Mouse (Mus musculus) brain, embryonic 14.5 days (tissue): ENCODE measurements around the gene Oprd1. TPM values are rescaled to one million over a fixed set of nuclear protein-coding genes. Genes with fewer than 3 reads are reported as not detected.

Source experiments
- DNase-seq: peaks from one replicate; pipeline ENCODE4 v3.0.0-alpha.2; 2011; ENCODE audit warnings: low read depth
- CTCF ChIP-seq: fragments of 200-500 bp; IDR thresholded peaks from 2 replicates; pipeline ENCODE4 v1.5.1; 2012; ENCODE audit warnings: inconsistent platforms, mild to moderate bottlenecking, moderate library complexity, borderline replicate concordance; ENCODE audit not compliant: insufficient read depth, insufficient read length; ENCODE audit errors: extremely low read depth
- POLR2A ChIP-seq: fragments of 200-500 bp; IDR thresholded peaks from 2 replicates; pipeline ENCODE4 v1.6.1; 2012; ENCODE audit warnings: mild to moderate bottlenecking, inconsistent platforms, borderline replicate concordance; ENCODE audit not compliant: poor library complexity, insufficient read depth, insufficient read length, severe bottlenecking; ENCODE audit errors: extremely low read depth
- polyA plus RNA-seq: library from polyadenylated mRNA; depleted of rRNA; stranded (reverse); fragments of >200 nt; gene quantifications from 2 replicates; pipeline ENCODE4 v1.2.3, GENCODE M21; 2012

The Oprd1 gene
- polyA plus RNA-seq, 1 experiment, result 0.41 TPM

- TF ChIP-seq POLR2A (no peak), CTCF (no peak)
- no peak for DNase-seq
Measured at GRCm38 (mm10) chr4:132130645-132131044, 13.6 kb downstream of the Oprd1 start.

GRCm38 (mm10) chr4:132130134-132130533, 14.2 kb downstream of the Oprd1 start:
- no peak for DNase-seq
- TF ChIP-seq CTCF, result no peak
- TF ChIP-seq POLR2A, result no peak

GRCm38 (mm10) chr4:132128997-132129636, 15.2 kb downstream of the Oprd1 start:
- peak; percentile 98 for DNase-seq
- TF ChIP-seq POLR2A, result no peak
- no peak for TF ChIP-seq CTCF

GRCm38 (mm10) chr4:132127091-132127490, 17.2 kb downstream of the Oprd1 start:
- no peak for DNase-seq
- TF ChIP-seq POLR2A, result no peak
- TF ChIP-seq CTCF, result no peak

- no peak for TF ChIP-seq POLR2A
- no peak for TF ChIP-seq CTCF
- DNase-seq, result no peak
Measured at GRCm38 (mm10) chr4:132123166-132123565, 21.1 kb downstream of the Oprd1 start.

- no peak for DNase-seq
- TF ChIP-seq POLR2A (no peak), CTCF (peak; percentile 25; the same call in 1 of the 2 replicates)
Measured at GRCm38 (mm10) chr4:132121674-132122073, 22.6 kb downstream of the Oprd1 start.

GRCm38 (mm10) chr4:132119566-132119965, 24.7 kb downstream of the Oprd1 start:
- TF ChIP-seq CTCF (no peak), POLR2A (no peak)
- no peak for DNase-seq

- no peak for DNase-seq
- TF ChIP-seq CTCF (no peak), POLR2A (no peak)
Measured at GRCm38 (mm10) chr4:132116315-132116714, 28.0 kb downstream of the Oprd1 start.

- peak; percentile 60 for DNase-seq
- TF ChIP-seq POLR2A, result no peak
- no peak for TF ChIP-seq CTCF
Measured at GRCm38 (mm10) chr4:132113411-132114095, 30.7 kb downstream of the Oprd1 start.

GRCm38 (mm10) chr4:132111227-132111626, 33.1 kb downstream of the Oprd1 start:
- peak; percentile 51 for DNase-seq

GRCm38 (mm10) chr4:132108221-132108620, 36.1 kb downstream of the Oprd1 start:
- TF ChIP-seq CTCF (no peak), POLR2A (no peak)
- no peak for DNase-seq

More at GRCm38 (mm10) chr4:132111227-132111626, 33.1 kb downstream of the Oprd1 start:
- TF ChIP-seq POLR2A (no peak), CTCF (no peak)

GRCm38 (mm10) chr4:132101152-132101551, 43.1 kb downstream of the Oprd1 start:
- TF ChIP-seq POLR2A (no peak), CTCF (0 out of 2 replicates have a peak, but pooled peaks have one; percentile 1)
- peak; percentile 52 for DNase-seq
